Mouse (Mus musculus): ENCODE results near the gene BC061237. TPM values are rescaled to one million over a fixed set of nuclear protein-coding genes. Genes with fewer than 3 reads are reported as not detected.

BC061237 gene
- polyA plus RNA-seq (2012; rRNA removed; ENCODE audit: low replicate concordance): not detected in 2 replicates

DNA sequence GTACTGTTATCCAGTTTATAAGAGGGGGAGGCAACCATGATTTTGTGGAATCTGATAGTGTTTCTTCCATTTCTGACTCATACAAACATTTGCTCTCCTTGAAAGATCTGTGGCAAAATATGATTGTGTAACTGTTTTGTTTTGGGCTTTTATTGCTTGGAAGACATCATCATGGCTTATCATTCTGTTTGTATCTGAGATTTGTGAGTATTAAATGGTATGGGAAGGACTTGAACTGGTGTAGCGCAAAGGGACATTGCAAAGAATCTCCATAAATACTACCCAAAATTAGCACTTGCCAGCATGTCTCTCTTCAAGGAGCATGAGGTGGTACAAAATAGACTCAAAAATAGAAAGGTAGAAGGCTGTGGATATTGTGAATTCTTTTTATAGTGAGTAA is at the start of gene BC061237:
Gene BC061237 (plus strand): TSS at position 301 of the 400 bp plus-strand sequence.

DNA sequence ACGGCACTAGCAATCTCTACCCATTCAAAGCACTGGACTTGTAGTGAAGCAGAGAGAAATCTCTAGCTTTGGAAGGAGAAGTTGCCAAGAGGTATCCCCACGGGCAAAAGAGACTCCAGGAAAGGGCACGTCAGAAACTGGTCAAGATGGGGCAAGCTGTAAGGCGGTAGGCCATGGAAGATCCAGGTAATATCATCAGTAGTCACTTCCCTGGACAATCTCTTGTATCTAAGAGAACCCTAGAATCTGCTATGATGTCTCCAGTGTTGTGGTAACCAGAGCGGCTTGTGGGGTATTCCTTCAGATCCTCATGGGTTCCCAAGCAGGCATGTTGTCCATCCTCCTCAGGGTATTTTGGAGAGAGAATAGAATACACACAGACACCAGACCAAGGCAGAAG is 25.7 kb downstream of the BC061237 start, which contains the start of gene Gm17093:
Gene Gm17093 (plus strand): TSS at position 301 of the 400 bp plus-strand sequence.

Other genes with a start within 250 kb of the BC061237 start
- not detected in 2 replicates for gene Gm8220, start 206.9 kb upstream of the BC061237 start, polyA plus RNA-seq (2012; rRNA removed; ENCODE audit: low replicate concordance)
- not detected in 2 replicates for gene Gm5930, start 153.9 kb upstream of the BC061237 start, polyA plus RNA-seq (2012; rRNA removed; ENCODE audit: low replicate concordance)
- not detected in 2 replicates for gene Gm8229, start 127.1 kb upstream of the BC061237 start, polyA plus RNA-seq (2012; rRNA removed; ENCODE audit: low replicate concordance)
- gene Gm3371, start 81.8 kb upstream of the BC061237 start, polyA plus RNA-seq (2012; rRNA removed; ENCODE audit: low replicate concordance): not detected in 2 replicates
- not detected in 2 replicates for gene Gm8232, start 58.8 kb upstream of the BC061237 start, polyA plus RNA-seq (2012; rRNA removed; ENCODE audit: low replicate concordance)
- not detected in 2 replicates for gene Gm17093, start 25.8 kb downstream of the BC061237 start, polyA plus RNA-seq (2012; rRNA removed; ENCODE audit: low replicate concordance)
- gene Gm8247, start 90.7 kb downstream of the BC061237 start, polyA plus RNA-seq (2012; rRNA removed; ENCODE audit: low replicate concordance): not detected in 2 replicates
- not detected in 2 replicates for gene Gm5624, start 135.5 kb downstream of the BC061237 start, polyA plus RNA-seq (2012; rRNA removed; ENCODE audit: low replicate concordance)
- not detected in 2 replicates for gene Gm8257, start 214.0 kb downstream of the BC061237 start, polyA plus RNA-seq (2012; rRNA removed; ENCODE audit: low replicate concordance)

Measured in subcutaneous adipose tissue, adult 2 months (tissue).